Mouse (Mus musculus): ENCODE data around the gene Lca5. TPM values are rescaled to one million over a fixed set of nuclear protein-coding genes. Genes with fewer than 3 reads are reported as not detected.

The Lca5 gene
- 7.5 TPM for total RNA-seq (2023)

DNA sequence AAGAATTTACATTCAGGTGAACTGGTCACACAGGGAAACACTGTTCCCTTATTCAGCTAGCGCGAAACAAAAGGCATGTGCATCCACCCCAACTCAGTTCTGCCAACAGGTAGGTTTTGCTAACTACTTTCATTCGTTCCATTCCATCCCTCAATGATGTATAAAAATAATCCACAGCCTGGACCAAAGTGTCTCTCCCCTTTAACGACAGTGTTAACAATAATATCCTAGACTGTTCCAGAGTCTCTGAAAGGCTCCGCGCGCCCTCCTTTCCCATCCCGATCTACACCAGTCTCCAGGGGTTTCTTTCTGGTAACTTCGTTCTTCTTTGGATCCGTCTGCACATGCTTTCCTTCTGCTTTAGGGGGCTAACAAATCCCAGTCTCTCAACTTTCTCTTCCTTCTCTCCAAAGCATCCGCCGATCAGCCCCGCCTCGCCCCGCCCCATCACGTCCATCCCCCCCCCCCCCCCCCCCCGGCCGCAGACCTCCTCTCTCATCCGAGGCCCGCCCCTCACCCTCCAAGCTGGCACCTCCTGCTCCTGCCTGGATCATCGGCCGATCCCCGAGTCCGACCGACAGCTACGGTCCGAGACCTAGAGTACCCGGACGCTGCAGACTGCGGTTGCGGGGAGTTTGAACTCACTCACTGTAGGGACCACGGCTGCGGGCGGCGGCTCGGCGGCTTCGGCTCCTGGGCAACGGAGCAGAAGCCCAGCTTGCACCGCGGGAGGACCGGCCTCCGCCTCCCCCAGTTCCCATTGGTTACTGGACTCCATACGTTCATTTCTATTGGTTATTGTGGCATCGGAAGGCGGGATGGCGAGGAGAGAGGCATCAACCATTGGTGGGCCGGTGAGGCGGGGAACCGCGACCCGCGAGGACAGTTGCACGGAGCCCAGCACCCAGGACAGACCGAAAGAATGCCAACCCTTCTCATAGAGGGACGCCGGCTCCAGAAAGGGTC, at the start of gene Lca5:
Lca5 (minus strand) TSS at position 736 of the 966 bp plus-strand sequence.

Other genes with a start within 250 kb of the Lca5 start
- gene Sh3bgrl2, start 107.2 kb upstream of the Lca5 start, total RNA-seq (2023) = 2.2 TPM